Mouse (Mus musculus) gastrocnemius, adult 18-20 months (tissue): ENCODE measurements around the gene Vegfd. TPM values are rescaled to one million over a fixed set of nuclear protein-coding genes. Genes with fewer than 3 reads are reported as not detected.

Experiments used
- total RNA-seq, 2 experiments: library from RNA; stranded (reverse); gene quantifications; 2 replicates each; pipeline ENCODE4 v1.2.3; 2021

Vegfd gene
- total RNA-seq, 2 experiments from 2014 or later: 1.9 to 3.0 TPM

Other genes starting within 250 kb of the Vegfd start
- gene Ace2, start 234.0 kb upstream of the Vegfd start, total RNA-seq: under 1 TPM; 0.43 to 0.55 TPM
- gene Bmx, start 115.2 kb upstream of the Vegfd start, total RNA-seq: under 1 TPM; 0.27 to 0.33 TPM
- gene Pir, start 104.0 kb upstream of the Vegfd start, total RNA-seq: 1 to 10 TPM; 2.9 to 6.0 TPM
- 1 to 10 TPM; 1.6 to 2.4 TPM for gene Piga, start 46.4 kb downstream of the Vegfd start, total RNA-seq
- gene Asb11, start 63.6 kb downstream of the Vegfd start, total RNA-seq: 100 to 1,000 TPM; 152 to 195 TPM
- not detected for gene Asb9, start 132.9 kb downstream of the Vegfd start, total RNA-seq